Mouse (Mus musculus): ENCODE results near the gene Klkb1.

DNA sequence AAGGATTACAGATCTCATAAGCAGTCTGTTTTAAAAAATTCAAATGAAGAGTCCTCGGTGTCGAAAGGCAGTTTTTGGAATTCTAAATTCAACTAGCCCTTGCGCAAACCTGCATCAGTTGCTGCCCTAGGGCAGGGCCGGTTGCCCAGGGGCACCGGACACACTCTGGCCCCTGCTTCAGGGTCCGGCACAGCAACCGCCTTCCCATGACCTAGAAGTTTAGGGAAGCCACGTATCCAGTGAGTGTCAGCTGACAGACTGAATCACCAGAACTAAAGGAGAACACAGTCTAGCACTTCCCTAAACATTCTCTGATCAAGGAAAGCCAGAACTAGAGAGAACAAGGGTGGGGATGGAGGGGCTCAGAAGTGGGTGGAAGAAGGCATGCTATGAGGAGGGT lies 38.8 kb upstream of the Klkb1 start:
- TF ChIP-seq CTCF (IDR thresholded peaks at IDR 0.05; ENCODE audit: low read depth), result no peak
- TF ChIP-seq EP300 (optimal IDR thresholded peaks at IDR 0.05), result no peak
